Mouse (Mus musculus) heart, adult 2 months (tissue): ENCODE data around the gene Fam71e1.

Experiments used
- CTCF ChIP-seq: fragments of 200-600 bp; IDR thresholded peaks from 2 replicates; pipeline ENCODE4 v1.8.1; 2022; ENCODE audit warnings: antibody characterized with exemption, mild to moderate bottlenecking, moderate library complexity
- EP300 ChIP-seq: fragments of 200-500 bp; IDR thresholded peaks from 2 replicates; pipeline ENCODE4 v1.6.1; 2011; ENCODE audit warnings: low read depth, low read length, control low read depth; ENCODE audit not compliant: insufficient read depth

- TF ChIP-seq CTCF: no peak
- no peak for TF ChIP-seq EP300
These were observed 26.7 kb downstream of the Fam71e1 start for GRCm38 (mm10) chr7:44523056-44523455.
